Mouse (Mus musculus) embryonic facial prominence, embryonic 15.5 days (tissue): ENCODE results near the gene Arhgap18. TPM values are rescaled to one million over a fixed set of nuclear protein-coding genes. Genes with fewer than 3 reads are reported as not detected.
A peak's percentile ranks its signal among the peaks of the same experiment; 100 is the strongest.

Experiments used
- ATAC-seq: fragments of 200-750 bp; cut with Nextera tagmentation; 2 replicates; pipeline ENCODE4 v1.8.0; 2017; ENCODE audit warnings: low read depth, moderate TSS enrichment; ENCODE audit not compliant: insufficient number of reproducible peaks, low FRiP score, low TSS enrichment
- H3K27ac ChIP-seq: fragments of 300-500 bp; sonication (generic); replicated peaks from 2 replicates; pipeline ENCODE4 v1.5.1; 2015; ENCODE audit warnings: mild to moderate bottlenecking, inconsistent platforms
- H3K27me3 ChIP-seq: fragments of 300-500 bp; sonication (generic); 2 replicates; pipeline ENCODE4 v1.6.1; 2015; ENCODE audit warnings: inconsistent platforms
- H3K36me3 ChIP-seq: fragments of 300-500 bp; sonication (generic); 2 replicates; pipeline ENCODE4 v1.6.1; 2015; ENCODE audit warnings: mild to moderate bottlenecking, inconsistent platforms
- H3K4me1 ChIP-seq: fragments of 300-500 bp; sonication (generic); 2 replicates; pipeline ENCODE4 v1.6.1; 2015; ENCODE audit warnings: inconsistent platforms
- H3K4me2 ChIP-seq: fragments of 300-500 bp; sonication (generic); replicated peaks from 2 replicates; pipeline ENCODE4 v1.6.1; 2015; ENCODE audit warnings: mild to moderate bottlenecking, inconsistent platforms
- H3K4me3 ChIP-seq: fragments of 300-500 bp; sonication (generic); replicated peaks from 2 replicates; pipeline ENCODE4 v1.5.1; 2015; ENCODE audit warnings: mild to moderate bottlenecking, inconsistent platforms
- H3K9ac ChIP-seq: fragments of 300-500 bp; sonication (generic); 2 replicates; pipeline ENCODE4 v1.6.1; 2015; ENCODE audit warnings: inconsistent platforms
- H3K9me3 ChIP-seq: fragments of 300-500 bp; sonication (generic); replicated peaks from 2 replicates; pipeline ENCODE4 v1.6.1; 2016; ENCODE audit warnings: inconsistent platforms
- WGBS: fragments of 180-500 bp; shearing (Covaris S2); methylation state at CpG from one replicate; pipeline ENCODE4 v1.1.7; 2015; 5-methylcytosine and 5-hydroxymethylcytosine counted together
- polyA plus RNA-seq: library from polyadenylated mRNA; unstranded; fragments of >200 nt; fragmentation: Nextera tagmentation; extraction: Ambion mirVana; gene quantifications from 2 replicates; pipeline ENCODE4 v1.2.1, GENCODE M21; 2015

Gene Arhgap18
- polyA plus RNA-seq, 1 experiment from 2014 or later, result 24.5 TPM

DNA sequence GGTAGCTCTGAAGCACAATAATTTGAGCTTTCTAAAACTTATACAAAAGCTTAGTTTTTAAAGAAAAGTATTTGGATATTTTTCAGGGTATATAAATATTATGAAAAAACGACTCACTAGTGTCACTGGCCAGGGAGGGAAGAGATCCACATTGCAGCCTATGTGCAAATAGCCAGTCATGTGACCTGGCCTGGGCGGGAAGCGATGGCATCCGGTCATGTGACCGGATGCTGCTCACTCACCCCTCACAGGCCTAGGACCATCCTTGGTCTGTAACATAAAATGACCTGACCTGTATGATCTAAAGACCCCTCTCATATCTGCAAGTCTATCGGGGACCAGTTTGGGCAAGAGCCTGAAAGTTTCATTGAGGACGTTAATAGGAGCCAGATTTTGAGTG is 56.8 kb downstream of the Arhgap18 start:
- no peak overlapping the region for H3K27ac ChIP-seq
- 81% methylated on average over 7 of the region's 7 CpGs for WGBS
- no peak overlapping the region for H3K4me3 ChIP-seq
- H3K4me1 ChIP-seq, result peaks cover 4% of the 10 kb centered on the region; the same call in 1 of the 2 replicates
- ATAC-seq, result no peak
- no peaks in the 10 kb centered on the region for H3K27me3 ChIP-seq
- H3K9me3 ChIP-seq, result no peaks in the 10 kb centered on the region
- H3K9ac ChIP-seq, result no peak overlapping the region
- H3K4me2 ChIP-seq, result no peak overlapping the region
- H3K36me3 ChIP-seq, result no peaks in the 10 kb centered on the region

DNA sequence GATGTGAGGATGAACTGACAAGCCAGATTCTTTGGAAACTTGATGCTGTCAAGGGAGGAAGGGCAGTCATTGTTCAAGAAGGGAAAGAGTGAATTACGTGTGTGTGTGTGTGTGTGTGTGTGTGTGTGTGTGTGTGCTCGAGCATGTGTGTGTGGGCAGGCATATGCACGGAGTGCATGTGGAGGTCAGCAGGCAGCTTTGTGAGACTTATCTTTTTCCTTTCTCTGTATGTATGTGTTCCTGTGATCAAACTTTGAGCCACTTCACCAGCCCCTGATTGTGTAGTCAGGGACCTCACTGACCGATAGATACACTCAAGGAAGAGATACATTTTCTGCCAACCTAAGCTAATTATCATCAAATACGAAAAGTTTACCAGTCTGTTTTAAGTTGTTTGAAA is 57.6 kb downstream of the Arhgap18 start:
- no peak for ATAC-seq
- Histone ChIP-seq H3K9ac (no peak overlapping the region), H3K4me1 (peaks cover 4% of the 10 kb centered on the region; the same call in 1 of the 2 replicates), H3K4me2 (no peak overlapping the region), H3K27me3 (no peaks in the 10 kb centered on the region), H3K36me3 (no peaks in the 10 kb centered on the region), H3K9me3 (no peaks in the 10 kb centered on the region), H3K4me3 (no peak overlapping the region), H3K27ac (no peak overlapping the region)
- WGBS, result 70% methylated on average over 5 of the region's 5 CpGs

DNA sequence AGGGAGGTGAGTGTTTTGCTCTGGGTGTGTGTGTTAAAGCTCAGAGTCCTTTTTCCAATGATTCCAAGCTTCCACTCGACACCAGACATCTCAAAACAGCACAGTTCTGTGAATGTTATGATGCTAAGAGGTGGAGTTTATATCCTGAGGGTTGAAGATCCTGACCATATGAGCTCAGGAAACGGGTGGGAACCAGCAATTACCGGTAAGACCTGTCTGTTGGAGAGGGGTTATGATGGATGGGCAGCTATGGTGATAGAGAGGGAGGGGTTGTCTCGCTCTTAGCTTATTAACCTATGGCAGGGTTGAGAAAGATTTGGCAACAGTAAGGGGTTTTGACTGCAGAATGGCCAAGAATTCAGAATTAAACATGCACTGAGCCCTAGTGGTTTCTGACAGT is 58.1 kb downstream of the Arhgap18 start:
- Histone ChIP-seq H3K4me3 (no peak overlapping the region), H3K4me2 (no peak overlapping the region), H3K4me1 (peaks cover 4% of the 10 kb centered on the region; the same call in 1 of the 2 replicates), H3K27ac (no peak overlapping the region), H3K27me3 (no peaks in the 10 kb centered on the region), H3K9ac (no peak overlapping the region), H3K9me3 (no peaks in the 10 kb centered on the region), H3K36me3 (no peaks in the 10 kb centered on the region)
- ATAC-seq, result no peak
- 42% methylated on average over 4 of the region's 4 CpGs for WGBS

DNA sequence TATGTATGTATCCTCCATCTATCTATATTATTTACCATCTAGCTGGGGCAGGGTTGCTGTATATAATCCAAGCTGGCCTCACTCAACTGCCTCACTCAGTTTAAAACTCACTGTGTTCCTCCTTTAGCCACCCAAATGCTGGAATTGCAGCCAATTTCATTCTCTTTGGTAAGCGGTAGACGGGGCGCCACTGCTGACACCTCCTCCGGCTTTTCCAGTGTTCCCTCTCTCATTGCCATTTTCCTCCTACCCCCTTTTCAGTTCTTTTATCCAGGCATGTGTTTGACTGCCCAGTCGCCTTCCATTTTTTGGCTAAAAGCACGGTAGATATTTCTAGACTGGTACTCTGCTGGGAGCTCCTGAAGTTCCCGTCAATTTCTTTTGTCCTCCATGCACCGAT is 62.4 kb downstream of the Arhgap18 start:
- Histone ChIP-seq H3K9me3 (no peaks in the 10 kb centered on the region), H3K4me1 (peaks cover under 1% of the 10 kb centered on the region; the same call in 1 of the 2 replicates), H3K27me3 (no peaks in the 10 kb centered on the region), H3K9ac (no peak overlapping the region), H3K27ac (no peak overlapping the region), H3K4me2 (no peak overlapping the region), H3K36me3 (no peaks in the 10 kb centered on the region), H3K4me3 (no peak overlapping the region)
- 94% methylated on average over 8 of the region's 8 CpGs for WGBS
- no peak for ATAC-seq

DNA sequence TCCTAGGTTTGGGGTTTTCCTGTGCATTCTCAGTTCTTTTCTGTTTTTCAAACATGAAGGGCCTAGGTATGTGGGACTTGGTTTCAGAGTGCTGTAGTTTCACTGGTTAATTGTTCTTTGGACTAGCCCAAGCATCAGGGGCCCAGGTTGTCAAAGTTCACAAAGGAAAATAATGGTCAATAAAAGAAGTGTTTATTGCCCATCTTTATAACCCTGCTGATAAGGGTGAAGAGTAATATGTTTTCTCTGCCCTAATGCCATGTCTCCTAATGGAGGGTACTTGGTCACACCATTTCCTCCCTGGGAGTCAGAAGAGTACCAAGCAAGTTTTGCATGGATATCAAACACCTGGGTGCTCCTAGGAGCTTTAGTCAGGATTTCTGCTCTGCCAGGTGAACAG is 67.1 kb downstream of the Arhgap18 start:
- no peak overlapping the region for H3K27ac ChIP-seq
- H3K9ac ChIP-seq, result no peak overlapping the region
- H3K9me3 ChIP-seq, result no peaks in the 10 kb centered on the region
- H3K4me2 ChIP-seq, result no peak overlapping the region
- no peaks in the 10 kb centered on the region for H3K36me3 ChIP-seq
- ATAC-seq, result no peak
- H3K27me3 ChIP-seq, result no peaks in the 10 kb centered on the region
- H3K4me3 ChIP-seq, result no peak overlapping the region
- H3K4me1 ChIP-seq, result no peaks in the 10 kb centered on the region

GRCm38 (mm10) chr10:26820936-26821335 is 67.7 kb downstream of the Arhgap18 start:
- no peak overlapping the region for H3K27ac ChIP-seq
- no peak overlapping the region for H3K9ac ChIP-seq
- no peaks in the 10 kb centered on the region for H3K36me3 ChIP-seq
- H3K4me3 ChIP-seq, result no peak overlapping the region
- no peak for ATAC-seq
- 73% methylated on average over 1 of the region's 1 CpGs for WGBS
- no peaks in the 10 kb centered on the region for H3K9me3 ChIP-seq
- no peaks in the 10 kb centered on the region for H3K4me1 ChIP-seq
- H3K4me2 ChIP-seq, result no peak overlapping the region
- H3K27me3 ChIP-seq, result no peaks in the 10 kb centered on the region

- peaks cover 5% of the 10 kb centered on the region; the same call in 1 of the 2 replicates for H3K4me1 ChIP-seq
- no peak overlapping the region for H3K4me2 ChIP-seq
- no peak overlapping the region for H3K9ac ChIP-seq
- H3K27me3 ChIP-seq, result no peaks in the 10 kb centered on the region
- no peaks in the 10 kb centered on the region for H3K9me3 ChIP-seq
- H3K27ac ChIP-seq, result no peak overlapping the region
- 56% methylated on average over 5 of the region's 5 CpGs for WGBS
- ATAC-seq, result no peak
- H3K36me3 ChIP-seq, result no peaks in the 10 kb centered on the region
- H3K4me3 ChIP-seq, result no peak overlapping the region
These were observed 70.8 kb downstream of the Arhgap18 start for GRCm38 (mm10) chr10:26823997-26824396.

DNA sequence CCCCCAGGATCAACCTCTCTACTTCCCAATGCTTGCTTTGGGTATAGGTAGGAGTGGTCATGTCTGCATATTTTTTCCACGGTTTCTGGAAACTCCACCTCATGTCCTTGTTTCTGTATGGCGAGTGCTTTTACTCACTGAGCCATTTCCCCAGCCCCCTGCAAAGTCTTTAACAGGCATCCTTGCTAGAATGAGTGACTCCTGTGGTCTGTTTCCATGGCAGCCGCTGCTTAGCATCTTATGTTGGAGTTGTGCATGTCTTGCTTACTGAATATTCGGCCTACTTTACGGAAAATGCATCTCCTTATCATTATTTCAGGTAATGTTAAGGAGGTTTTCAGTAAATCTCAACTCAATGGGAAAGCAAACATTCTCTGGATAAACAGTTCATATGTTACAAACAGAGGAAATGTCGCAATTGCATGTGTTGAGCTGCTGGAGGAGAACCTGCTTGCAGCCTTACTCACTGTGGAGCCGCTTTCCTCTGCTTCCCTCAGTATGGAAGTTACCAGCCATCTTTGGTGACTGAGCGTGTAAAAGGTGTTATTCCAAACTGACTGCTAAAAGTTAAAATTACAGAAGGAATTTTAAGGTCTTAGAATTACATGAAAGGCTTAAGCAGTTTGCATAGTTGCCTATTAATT is 72.1 kb downstream of the Arhgap18 start:
- H3K4me2 ChIP-seq, result no peak overlapping the region
- H3K36me3 ChIP-seq, result no peaks in the 10 kb centered on the region
- no peaks in the 10 kb centered on the region for H3K27me3 ChIP-seq
- H3K9ac ChIP-seq, result no peak overlapping the region
- no peak for ATAC-seq
- no peaks in the 10 kb centered on the region for H3K9me3 ChIP-seq
- peaks cover 5% of the 10 kb centered on the region; the same call in 1 of the 2 replicates for H3K4me1 ChIP-seq
- no peak overlapping the region for H3K27ac ChIP-seq
- no peak overlapping the region for H3K4me3 ChIP-seq
- 73% methylated on average over 8 of the region's 8 CpGs for WGBS

DNA sequence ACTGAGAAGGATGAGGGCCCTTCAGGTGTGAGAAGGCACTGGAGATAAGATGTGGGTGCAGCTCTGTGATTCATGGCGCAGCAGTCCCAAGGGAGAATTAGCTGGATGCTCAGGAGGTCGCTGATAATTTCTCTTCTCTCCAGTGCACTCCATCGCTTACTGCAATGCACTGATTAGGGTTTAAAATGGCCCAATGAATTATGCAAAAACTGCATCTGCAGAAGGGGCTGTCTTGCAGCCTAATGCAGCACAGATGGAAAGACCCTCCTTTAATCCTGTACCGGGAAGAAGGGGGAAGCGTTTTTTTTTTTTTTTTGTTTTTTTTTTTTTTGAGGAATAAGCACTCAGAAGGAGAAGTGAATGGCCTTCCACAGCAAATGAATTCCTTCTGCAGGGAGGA is 74.1 kb downstream of the Arhgap18 start:
- Histone ChIP-seq H3K4me2 (no peak overlapping the region), H3K27ac (no peak overlapping the region), H3K4me3 (no peak overlapping the region), H3K9ac (no peak overlapping the region), H3K27me3 (no peaks in the 10 kb centered on the region), H3K9me3 (no peaks in the 10 kb centered on the region), H3K36me3 (no peaks in the 10 kb centered on the region), H3K4me1 (peaks cover 5% of the 10 kb centered on the region; the same call in 1 of the 2 replicates)
- ATAC-seq, result no peak
- WGBS, result 26% methylated on average over 5 of the region's 5 CpGs

DNA sequence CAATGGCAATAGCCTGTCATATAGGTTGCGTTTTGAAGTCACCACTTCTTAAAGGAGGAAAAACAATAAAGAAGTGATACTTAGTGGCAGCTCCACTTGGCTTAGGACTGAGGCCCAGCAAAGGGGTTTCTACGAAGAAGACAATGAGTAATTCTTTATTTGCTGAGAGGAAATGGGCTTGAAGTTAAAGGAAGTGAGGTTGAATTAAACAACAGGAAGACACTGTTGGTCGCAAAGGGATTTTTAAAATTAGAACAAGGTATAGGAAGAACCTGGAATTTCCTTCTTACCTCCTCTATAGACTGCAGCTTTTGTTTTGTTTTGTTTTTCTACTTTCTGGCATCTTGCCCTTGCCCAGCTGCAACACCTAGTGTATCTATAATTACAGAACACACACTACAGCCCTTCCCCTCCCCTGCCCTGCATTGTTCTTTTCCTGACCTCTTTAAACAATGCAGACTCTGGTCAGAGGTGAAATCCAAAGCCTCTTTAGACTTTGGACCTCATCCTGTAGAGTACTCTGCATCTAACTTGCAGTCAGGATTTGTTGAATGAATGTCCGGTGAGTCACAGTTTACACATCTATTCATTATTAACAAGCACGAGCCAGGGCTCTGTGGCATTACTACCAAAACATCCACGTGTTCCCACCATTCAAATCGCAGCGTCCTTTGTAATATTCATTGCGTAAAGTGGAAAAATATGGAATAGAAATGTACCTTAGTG is 75.4 kb downstream of the Arhgap18 start:
- no peaks in the 10 kb centered on the region for H3K36me3 ChIP-seq
- no peak overlapping the region for H3K4me3 ChIP-seq
- peak; percentile 51; the same call in 1 of the 2 replicates for ATAC-seq
- H3K9ac ChIP-seq, result no peak overlapping the region
- H3K27ac ChIP-seq, result 0 out of 2 replicates have a peak overlapping the region, but pooled peaks have one; percentile 22
- H3K9me3 ChIP-seq, result no peaks in the 10 kb centered on the region
- H3K4me1 ChIP-seq, result peaks cover 5% of the 10 kb centered on the region; the same call in 1 of the 2 replicates
- WGBS, result 70% methylated on average over 9 of the region's 9 CpGs
- H3K4me2 ChIP-seq, result no peak overlapping the region
- H3K27me3 ChIP-seq, result no peaks in the 10 kb centered on the region

DNA sequence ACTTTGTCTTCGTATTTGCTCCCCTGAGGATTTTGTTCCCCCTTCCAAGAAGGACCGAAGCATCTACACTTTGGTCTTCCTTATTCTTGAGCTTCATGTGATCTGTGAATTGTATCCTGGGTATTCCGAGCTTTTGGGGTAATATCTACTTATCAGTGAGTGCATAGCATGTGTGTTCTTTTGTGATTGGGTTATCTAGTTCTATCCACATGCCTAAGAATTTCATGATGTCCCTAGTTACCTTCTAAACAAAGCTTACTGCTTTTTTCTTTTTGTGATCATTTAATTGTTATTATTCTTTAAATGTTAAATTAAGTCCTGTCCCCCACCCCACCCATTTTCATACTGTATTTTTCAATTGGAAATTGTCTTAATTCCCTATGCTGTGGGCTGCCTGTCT is 78.8 kb downstream of the Arhgap18 start:
- Histone ChIP-seq H3K9ac (no peak overlapping the region), H3K9me3 (no peaks in the 10 kb centered on the region), H3K4me1 (peaks cover 4% of the 10 kb centered on the region; the same call in 1 of the 2 replicates), H3K27me3 (no peaks in the 10 kb centered on the region), H3K4me2 (no peak overlapping the region), H3K27ac (no peak overlapping the region), H3K36me3 (no peaks in the 10 kb centered on the region), H3K4me3 (no peak overlapping the region)
- ATAC-seq, result no peak
- WGBS, result 90% methylated on average over 3 of the region's 3 CpGs
